Mouse (Mus musculus): ENCODE measurements around the gene Anapc13.
A peak's percentile ranks its signal among the peaks of the same experiment; 100 is the strongest.

Anapc13 gene

DNA sequence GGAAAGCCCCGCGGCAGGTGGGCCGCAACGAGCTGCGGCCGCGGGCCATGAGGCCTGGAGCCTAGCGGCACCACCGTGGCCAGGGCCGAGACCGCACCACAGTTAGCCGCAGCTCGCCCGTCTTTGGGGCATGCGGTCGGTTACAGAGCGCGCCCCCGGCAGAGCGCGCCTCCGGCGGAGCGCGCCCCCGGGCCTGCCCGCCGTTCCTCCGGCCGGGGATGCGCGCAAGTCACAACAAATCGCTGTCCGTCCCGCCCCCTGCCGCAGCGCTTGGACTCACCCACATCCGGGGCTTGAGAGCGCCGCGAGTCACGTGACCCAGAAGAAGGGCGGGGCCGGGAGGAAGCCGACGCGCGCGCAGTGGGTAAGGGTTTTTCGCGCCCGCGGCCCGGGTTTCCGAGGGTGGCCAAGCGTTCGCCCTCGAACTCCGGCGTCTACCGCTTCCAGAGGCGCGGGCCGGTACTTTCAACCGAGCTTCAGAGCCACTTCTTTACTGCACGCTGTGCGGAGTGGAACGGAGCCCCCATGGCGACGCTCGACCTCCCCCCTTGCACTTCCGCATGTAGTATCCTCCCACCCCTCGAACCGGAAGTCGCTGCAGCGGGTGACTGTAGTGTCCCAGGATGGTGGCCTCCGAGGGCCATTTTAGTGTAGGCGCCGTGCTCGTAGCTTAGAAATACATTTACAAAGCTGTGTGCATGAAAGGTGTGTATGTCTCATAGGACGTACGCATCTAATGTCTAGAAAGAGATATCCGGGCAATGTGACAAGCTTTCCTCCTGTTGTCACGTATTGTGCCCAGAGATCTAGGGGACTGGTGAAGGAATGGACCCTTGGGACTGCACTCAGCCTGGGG lies at the start of gene Anapc13, which contains the start of gene Cep63:
Gene Anapc13, plus strand, starts transcription at position 314 of the 856 bp plus-strand sequence.
Gene Cep63, minus strand, starts transcription at position 552 of the 856 bp plus-strand sequence.
- peak; percentile 96 for DNase-seq (ENCODE audit: low read depth, low spot score)

DNA sequence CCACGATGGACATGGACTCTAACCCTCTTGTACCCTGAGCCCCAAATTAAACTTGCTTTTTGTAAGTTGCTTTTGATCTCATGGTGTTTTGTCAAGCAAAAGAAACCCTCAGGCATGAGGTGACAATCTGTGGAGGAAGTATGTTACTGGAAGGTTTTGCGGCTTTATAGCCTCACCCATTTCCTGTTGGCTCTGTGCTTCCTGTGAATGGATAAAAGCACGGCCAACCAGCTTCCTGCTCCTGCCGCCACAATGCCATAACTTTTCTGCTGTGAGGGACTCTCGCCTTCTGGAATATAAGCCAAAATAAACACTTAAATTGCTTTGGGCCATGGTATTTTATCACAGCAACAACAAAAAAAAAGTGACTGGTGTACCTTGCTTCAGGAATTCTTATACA lies 48.6 kb upstream of the Anapc13 start:
- no peak for DNase-seq (ENCODE audit: low read depth, low spot score)

DNA sequence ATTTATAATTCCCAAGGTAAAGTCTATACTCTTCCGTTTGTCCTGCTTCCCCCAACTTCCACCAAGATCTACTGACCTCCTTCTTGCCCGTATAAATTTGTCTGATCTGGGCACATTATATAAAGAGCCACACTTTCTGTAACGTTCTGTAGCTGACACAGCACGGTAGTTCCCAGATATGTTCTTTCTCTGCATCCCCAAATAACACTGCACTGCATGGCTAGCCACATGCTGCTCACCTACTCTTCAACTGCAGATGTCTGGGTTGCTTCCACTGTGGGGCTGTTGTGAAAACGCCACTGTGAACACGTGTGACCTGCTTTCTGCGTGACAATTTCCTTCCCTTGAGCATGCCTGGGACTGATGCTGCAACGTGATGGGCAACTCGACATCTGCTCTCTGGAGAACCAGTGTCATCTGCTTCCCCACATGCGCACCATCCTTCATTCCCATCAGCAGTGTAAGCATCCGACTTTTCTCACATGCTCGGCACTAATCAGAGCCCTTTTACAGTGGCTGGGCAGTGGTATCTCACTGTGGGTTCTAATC lies 44.1 kb upstream of the Anapc13 start:
- peak; percentile 8 for DNase-seq (ENCODE audit: low read depth, low spot score)

DNA sequence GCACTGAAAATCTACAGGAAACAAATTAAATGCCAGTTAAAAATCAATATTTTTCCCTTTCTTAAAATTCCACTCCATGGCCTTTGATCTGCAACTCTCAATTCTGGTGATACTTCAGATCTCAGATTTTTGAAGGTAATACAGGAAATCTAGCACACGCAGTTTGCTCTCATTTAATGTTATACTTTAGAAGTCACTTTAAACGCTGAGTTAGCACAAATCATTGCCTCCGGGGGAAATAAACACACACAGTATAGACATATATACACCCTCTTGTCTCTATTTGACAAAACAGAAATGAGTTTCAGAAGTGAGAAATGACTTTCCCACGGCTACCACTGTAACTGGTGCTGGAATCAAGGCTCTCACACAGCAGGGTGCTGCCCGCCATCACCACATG lies 38.7 kb upstream of the Anapc13 start:
- DNase-seq (ENCODE audit: low read depth, low spot score) = no peak

DNA sequence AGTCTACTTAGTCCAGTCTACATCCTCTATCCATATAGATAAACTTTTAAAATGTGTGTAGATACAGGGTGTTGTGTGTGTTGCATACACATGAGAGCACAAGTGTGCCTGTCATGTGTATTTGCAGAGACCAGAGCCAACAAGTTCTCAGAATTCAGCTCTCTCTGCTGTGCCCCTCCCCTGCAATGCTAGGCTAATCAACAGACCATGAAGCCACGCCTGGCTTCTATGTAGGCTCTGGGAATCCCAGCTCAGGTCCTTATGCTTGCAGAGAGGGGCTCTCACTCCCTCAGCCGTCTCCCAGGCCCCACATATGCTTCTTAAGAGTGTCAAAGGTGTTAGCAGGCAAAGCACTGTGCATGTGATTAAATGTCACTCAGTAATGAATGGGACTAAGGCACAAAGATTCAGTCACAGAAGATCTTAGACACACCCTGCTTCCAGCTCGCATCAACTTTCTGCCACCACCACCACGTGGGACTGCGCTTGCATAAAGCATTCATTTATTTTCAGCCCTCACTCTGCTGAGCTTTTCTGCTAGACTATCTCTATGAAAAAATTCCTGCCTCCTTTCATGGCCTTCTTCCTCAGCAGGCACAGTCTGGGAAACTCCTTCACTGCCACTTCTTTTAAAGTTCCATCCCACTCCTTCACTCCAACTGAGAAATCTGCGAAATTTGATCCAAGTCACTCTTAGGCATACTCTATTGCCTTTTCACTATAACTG lies 31.3 kb upstream of the Anapc13 start:
- no peak for DNase-seq (ENCODE audit: low read depth, low spot score)

DNA sequence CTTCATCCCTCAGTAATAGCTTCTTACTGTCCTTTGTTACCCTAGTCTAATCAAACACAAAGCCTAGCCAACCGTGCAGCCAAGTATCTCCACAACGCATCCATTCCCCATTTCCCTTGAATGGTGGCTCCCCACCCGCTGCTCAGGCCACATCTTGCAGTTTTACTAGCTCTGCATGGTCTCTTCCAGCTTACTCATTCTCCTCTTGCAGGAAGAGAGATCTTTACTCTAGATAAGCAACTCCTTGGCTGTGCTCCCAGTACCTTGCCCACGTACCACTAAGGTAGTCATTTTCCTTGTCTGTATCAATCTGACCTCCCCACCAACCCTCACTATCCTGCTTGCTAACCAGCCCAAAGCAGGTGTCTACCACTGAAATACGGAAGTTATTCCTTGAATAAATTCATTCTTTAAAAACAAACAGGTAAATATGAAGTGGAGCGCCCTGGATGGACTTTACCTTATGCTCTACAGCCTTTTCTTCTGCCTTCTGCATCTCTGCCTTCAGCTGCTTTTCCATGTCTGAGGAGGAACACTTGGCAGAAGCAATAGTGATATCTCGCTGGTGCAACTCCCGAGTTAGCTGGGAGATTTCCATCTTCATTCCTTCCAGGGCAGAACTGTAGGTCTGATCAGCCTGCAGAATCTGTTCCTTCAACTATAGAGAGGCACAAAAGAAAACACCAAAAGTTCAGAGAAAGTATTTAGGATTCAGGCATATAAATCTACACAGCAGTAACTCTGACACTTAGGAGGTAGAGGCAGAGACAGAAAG lies 30.2 kb upstream of the Anapc13 start:
- DNase-seq (ENCODE audit: low read depth, low spot score) = no peak

DNA sequence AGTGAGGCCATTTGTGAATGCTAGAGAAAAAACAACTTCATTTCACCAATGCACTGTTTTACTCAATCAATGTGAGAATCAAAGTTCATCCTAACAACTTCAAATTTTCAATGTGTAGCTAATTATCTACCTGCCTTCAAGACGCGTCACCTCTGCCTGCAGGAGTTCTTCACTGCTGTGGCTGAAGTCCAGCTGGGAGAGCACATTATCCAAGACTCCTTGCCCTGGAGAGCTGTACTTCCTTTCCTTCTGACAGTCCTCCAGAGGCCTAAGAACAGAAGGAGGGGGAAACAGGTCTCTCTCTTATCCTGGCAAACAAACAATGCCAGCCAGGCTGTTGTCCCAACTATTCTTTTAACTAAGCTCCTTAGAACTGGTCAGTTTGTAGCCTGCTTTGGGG lies 24.9 kb upstream of the Anapc13 start:
- DNase-seq (ENCODE audit: low read depth, low spot score) = no peak

DNA sequence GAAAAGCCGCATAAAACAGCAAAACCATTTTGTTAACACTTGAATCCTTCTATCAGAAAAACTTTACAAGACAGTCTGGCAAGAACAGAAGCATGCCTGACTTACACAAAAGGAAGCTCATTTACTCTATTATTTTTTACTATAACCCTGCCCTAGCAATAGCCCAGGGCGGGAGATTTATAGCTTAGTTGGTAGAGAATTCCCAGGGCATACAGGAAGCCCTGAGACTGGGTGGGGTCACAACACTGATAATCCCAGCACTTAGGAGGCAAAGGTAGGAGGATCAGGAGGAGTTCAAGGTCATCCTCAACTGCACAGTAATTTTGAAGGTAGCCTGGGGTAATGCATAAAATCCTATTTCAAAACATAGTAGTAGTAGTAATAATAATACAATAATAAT lies 24.4 kb upstream of the Anapc13 start:
- no peak for DNase-seq (ENCODE audit: low read depth, low spot score)

DNA sequence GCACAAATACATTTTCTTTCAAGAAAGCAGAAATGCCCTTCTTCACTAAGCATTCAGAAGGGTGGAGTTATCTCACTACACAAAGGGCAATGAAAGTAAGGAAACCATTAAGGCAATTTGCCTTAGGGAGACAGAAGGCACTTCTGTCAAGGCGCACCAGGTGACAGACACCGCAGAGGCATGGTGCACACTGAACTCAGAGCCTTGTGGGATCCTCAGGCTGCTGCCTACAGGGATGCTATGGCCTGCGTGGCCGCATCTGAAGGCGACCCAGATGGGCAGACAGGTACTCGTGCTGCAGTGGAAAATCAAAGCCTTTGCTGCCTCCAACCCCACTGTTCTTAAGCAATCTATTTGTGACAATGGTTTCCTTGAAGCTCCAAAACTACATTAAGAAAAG lies 20.9 kb upstream of the Anapc13 start:
- DNase-seq (ENCODE audit: low read depth, low spot score) = no peak

DNA sequence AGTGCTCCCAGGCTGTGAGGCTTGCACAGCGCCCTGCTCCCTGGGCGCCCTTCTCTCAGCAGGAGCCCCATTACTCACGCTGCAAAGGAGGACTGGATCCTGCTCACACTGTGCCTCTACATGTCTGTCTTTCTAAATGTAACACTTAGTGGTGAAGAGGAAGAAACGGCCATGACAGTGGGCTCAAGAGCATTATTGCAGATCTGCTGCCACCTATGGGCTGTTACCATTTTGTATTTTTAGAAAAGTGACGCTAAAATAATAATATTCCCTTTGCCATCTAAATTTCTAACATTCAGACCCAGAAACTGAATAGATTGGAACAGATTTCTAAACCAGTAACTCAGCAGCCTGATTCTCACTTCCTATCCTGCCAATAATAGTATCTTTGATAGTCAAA lies 18.6 kb upstream of the Anapc13 start:
- DNase-seq (ENCODE audit: low read depth, low spot score) = no peak

DNA sequence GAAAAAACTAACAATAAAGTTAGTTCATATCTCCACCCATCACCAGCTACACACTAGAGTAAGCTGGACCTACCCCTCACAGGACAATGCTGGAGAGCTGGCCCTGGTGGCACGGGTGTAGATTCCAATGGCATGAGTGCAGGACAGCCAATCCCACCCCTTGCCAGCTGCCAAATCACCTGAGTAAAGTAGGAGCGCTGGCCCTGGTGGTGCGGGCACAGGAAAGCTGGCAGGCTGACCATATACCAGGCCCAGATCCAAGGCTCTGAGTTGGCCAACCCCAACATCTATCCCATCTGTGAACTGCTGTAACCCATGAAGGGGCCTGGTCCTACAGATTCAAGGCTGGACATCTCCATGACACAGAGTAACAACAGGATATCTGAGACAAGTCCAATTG lies 16.9 kb upstream of the Anapc13 start:
- no peak for DNase-seq (ENCODE audit: low read depth, low spot score)

DNA sequence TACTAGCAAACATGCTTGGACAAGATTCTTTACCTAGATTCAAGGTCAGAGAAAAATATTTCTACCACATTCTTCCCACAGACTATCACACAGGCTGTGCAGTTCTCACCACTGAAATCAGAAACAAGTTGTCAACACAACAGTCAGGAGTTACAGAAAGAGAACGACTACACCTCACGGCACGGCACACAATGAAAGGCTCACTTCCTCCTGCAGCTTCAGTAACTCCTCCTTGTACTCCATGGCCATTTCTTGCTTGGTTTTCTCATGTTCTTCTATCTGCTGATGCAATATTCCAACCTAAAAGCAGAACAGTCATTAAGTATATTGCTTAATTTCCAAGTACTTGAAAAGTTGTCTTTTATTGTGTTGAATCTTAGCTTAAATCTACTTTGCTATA lies 11.0 kb upstream of the Anapc13 start:
- no peak for DNase-seq (ENCODE audit: low read depth, low spot score)

DNA sequence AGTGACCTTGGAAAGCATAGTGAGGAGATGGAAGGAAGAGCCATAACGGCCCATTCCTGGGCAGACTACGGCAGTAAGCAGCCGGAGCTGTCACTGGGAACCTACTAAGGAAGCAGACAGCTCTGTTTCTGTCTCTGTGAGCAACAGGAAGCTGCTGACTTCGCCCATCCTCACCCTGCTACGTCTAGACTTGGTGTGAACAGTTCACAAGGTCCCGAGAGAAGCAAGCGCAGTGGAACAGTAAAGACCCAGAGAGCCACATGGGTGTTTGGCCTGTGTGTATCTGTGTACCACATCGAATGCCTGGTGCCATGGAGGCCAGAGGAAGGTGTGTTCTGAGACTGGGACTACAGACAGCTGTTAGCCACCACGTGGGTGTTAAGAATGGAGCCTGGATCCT lies 9.8 kb upstream of the Anapc13 start:
- no peak for DNase-seq (ENCODE audit: low read depth, low spot score)

DNA sequence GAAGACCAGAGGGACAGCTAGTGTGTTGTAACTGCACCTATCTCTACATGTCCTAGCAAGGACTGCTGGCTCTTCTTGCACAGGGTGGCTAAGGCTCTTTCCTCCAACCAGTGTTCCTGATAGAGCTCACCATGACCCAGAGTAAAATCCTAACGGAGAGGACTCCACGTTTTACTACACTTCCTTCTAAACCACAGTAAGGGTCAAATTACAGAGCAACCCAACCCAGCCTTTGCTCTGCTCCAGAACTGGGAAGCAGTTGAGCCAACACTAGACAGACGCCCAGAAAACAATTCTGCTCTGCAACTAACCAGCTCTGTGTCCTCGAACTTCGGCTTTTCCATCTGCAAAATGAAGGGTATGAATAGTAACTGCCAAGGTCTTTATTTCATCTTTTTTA lies 4.7 kb upstream of the Anapc13 start:
- no peak for DNase-seq (ENCODE audit: low read depth, low spot score)

DNA sequence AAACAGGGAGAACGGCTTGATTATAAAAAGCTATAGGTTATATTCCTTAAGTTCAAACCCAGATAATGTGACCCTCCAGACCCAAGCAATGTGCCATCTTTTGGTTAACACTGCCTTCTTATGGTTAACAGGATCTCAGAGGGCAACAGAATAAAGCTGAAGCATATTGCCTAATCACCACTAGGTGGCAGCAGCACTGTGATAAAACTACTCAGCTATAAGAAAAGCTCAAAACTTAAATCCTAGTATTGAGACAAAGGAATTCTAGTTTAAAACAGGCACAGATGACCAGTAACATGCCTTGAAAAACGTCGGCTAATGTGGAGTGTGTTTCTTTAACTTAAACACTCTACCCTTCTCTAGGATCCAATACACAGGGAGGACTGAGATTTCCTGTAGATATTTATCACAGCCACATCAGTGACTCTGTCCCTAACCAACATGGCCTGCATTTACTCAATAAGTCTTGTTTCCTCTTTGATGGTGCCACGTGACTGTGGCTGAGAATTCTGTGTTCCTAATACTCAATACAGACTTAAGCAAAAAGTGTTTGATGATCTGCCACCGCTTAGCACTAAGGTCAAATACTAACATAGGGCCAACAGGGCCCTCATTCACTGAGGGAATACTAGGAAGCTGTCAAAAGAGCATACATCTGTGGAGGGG lies 3.8 kb upstream of the Anapc13 start:
- no peak for DNase-seq (ENCODE audit: low read depth, low spot score)

DNA sequence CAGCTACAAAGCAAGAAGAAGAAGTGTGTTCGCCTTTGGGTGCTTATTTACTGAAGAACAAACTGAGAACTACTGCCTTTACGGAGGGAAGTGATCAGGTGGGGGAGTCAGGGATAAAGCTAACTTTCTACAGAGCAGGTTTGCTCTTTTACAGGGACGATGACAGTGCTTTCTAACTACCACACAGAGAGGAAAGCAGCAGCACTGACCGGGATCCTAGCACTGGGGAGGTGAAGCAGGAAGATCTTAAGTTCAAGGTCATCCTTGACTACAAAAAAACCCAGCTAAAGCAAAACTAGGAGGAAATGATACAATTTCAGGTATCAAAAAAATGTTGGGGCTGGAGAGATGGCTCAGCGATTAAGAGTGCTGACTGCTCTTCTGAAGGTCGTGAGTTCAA lies 3.2 kb upstream of the Anapc13 start:
- no peak for DNase-seq (ENCODE audit: low read depth, low spot score)

DNA sequence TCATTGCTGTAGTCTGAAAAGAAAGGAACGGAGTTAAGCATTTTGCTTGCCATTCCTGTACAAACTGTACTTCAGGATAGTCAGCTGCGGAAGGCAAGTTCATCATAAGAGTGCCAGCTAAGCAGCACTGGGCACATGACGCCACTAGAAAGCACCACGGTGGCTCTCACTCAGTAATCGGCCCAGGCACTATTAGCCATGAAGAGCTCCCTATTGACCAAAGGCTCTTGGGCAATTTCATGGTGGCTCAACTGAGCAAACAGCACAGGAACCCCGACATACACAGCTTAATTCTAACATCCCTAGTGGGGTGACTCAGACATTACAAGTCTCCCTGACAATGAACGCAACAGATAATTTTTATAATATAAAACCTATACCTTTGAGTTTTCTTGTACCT lies 2.5 kb upstream of the Anapc13 start:
- no peak for DNase-seq (ENCODE audit: low read depth, low spot score)

DNA sequence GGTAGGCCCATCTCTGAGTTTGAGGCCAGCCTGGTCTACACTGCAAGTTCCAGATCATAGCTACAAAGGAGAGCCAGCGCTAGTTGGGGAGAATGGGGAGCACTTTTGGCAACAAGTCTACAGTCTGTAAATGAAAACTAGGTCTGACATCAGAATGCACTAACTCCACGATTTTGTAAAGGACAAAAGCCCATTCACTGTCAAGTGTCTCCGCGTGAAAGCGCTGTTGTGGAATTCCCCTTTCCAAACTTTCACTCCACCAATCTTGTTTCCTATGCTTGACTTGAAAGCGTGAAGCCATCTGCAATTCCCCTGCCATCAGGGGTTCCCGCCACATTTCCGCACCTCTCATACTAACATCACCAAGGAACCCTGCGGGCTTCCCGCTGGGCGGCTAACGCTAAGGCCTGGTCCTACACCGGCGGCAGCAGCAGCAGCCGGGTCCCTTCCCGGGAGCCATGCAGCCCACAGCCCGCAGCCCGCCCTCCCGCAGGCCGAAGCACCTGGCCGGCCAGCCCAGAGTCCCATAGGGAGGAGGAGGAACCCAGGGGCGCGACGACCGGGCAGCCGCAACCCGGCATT lies 604 bp upstream of the Anapc13 start:
- no peak for DNase-seq (ENCODE audit: low read depth, low spot score)

DNA sequence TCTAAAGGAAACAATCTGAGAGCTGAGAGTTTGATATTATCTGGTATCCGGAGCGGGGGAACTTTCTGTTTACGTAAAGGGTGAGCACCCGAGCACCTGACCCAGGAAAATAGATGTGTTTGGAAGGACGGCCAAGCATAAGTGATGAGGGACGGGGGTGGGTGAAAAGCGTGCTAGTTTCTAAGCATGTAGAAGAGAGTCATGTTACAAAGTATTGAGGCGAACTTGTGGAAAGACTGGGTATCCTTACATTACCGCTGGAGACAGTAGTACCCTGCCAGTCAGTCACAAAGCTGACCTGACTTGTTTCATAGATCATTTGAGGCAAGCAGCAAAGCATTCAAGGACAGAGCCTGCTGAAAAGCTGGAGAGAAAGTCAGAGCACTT lies 736 bp downstream of the Anapc13 start:
- DNase-seq (ENCODE audit: low read depth, low spot score) = no peak

DNA sequence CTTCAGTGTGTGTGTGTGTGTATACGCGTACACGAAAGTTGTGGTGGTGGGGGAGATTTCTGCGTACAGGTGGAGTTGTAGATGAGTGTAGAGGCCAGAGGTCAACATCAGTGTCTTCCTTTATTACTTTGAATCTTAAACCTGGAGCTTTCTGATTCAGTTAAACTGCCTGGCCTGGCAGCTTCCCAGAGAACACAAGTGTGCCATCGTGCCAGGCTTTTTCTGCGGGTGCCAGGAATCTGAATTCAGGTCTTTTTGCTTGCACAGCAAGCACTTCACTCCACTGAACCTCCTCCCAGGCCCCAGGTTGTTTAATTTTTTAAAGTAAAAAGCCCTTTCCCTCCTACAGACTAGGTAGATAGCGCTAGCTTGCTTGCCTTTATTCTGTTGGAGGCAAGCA lies 1.3 kb downstream of the Anapc13 start:
- DNase-seq (ENCODE audit: low read depth, low spot score) = no peak

DNA sequence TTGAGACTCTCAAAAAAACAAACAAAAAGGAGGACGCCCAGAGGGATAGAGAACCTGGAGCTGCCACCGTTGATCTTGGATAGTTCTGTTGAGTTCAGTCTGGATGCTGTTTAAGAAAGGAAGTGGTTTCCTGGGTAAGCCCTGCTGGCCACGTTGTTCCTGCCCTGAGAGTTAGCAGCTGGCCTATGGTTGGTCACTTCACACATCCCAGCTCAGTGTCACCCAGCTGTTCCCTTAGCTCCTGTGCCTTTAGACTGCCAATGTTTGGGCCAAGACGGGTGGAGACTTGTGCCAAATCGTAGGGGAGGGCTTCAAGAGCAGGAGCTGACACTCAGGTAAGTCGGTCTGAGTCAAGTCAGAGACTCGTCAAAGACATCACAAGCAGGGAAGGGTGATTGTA lies 3.0 kb downstream of the Anapc13 start:
- DNase-seq (ENCODE audit: low read depth, low spot score) = no peak

All from retina, adult 2 months (tissue).